Mouse (Mus musculus): Measurements from ENCODE around the gene Macrod2.

The Macrod2 gene

DNA sequence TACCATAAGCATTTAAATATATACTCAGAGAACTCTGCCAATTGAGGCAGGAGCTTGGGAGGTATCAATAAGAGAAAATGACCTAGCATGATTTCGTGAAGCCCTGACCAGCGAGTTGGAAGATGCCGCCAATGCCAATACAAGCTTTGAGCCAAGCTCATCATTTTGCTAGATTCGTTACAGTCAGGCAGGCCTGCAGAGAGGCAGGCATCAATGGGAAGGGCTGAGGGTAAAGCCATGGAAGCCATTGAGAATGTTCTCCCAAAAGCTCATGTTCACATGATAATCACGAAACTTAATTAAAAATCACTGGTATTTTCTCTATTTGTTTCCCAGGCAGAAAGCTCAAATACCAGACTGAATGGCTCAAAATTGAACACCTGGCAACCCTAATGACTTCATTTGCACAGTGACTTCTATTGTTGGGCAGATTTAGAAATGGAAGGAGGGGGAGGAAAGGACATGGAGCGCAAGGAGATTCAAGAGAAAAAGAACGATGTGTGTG is 928.9 kb downstream of the Macrod2 start:
- no peak for DNase-seq

DNA sequence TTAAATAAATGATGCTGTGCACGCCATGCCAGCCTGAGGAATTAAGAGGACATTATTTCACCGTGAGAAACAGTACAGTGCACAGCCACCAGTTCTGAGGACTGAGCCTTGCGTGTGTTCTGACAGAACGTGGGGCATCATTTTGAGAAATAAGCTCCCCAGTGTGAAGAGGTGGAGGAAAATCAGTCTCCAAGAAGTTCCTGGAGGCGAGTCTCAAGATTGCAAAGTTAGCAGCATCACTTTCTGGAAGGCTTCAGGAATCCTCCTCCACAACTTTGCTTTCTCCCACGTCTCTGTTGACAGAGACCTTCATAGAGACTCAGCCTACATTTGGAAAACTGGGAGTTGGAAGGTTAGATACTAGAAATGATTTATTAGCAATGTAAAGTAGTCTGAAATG is 932.2 kb downstream of the Macrod2 start:
- no peak for DNase-seq

DNA sequence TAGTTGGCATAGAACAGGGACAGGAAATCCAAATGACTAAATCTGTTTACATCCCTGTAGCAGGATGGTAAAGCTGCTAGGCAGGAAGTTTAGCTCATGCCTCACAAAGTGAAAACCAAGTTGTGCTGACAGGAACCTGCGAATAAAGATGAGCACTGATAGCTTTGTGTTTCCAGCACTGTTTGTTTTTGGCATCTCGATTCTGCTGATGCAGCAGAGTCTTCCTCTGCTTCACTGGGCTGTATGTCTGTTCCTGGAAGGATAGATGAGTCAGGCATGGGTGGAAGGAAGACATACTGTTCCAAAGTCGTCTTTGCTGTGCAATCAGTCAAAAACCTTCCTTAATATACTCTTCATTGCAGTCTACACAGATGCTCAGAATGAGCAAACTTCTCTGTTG is 942.6 kb downstream of the Macrod2 start:
- DNase-seq, result no peak

DNA sequence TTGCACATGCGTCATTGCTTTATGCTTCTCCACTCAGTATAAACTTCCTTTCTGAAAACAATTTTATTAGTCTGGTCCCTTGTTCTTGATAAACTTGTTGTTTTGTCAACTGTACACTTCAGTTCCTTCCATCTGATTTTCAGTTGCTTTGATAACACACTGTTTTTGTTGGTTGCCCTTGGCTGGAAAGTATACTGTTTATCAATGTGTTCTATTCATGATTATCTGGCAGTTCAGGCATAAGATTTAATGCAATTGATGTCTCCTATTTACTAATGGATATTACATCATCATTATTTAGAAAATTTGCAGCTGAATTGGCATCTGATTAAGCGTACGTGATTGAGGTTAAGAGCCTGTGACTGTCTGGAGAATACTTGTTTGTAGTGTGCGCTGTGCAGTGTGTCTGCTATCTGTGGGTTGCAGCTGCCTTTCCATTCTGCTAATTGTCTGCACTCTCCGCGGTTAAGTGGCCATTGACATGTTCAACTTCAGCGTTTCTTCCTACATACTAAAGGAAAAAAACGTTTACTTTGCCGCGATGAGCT is 949.0 kb downstream of the Macrod2 start:
- DNase-seq, result no peak

GRCm38 (mm10) chr2:141352623-141353022 is 957.5 kb downstream of the Macrod2 start:
- no peak for DNase-seq

DNA sequence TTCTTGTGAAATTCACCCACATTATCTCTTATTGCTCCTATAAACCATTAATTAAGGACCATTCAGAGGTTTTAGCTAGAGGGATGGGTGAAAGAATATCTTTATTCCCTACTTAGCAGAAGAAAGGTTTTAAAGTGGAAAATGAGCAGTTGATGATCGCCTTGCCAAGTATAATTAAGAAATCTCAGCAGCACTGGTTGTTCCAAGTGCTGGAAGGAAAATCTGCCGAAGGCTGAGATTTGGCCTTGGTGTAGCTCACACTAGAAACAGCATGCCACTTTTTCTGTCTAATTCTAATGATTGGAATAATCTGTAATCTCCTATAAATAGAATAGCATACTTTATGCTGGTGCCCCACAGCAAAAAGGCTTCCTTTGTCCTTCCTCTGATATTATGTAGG is 993.5 kb downstream of the Macrod2 start:
- no peak for DNase-seq

GRCm38 (mm10) chr2:141391229-141391628 is 996.1 kb downstream of the Macrod2 start:
- DNase-seq, result no peak

GRCm38 (mm10) chr2:141394806-141395205 is 999.7 kb downstream of the Macrod2 start:
- DNase-seq, result no peak

DNA sequence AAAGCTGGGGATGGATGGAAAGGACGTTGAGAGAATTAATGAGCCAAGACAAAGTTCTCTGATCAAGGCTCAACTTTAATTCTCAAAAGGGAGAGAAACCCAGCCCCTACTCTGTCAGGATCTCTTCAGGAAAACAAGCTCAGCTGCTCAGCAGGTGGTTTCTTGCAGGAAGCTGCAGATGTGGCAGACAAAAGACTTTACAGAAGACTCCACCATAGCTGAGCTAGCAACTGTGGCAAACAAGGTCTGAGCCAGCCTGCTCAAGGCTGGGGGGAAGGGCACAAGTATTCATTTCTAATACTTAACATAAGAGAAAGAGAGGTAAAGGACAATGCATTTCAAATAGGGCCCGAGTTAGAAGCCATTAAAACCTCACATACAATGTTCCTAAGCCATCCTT is 1013.7 kb downstream of the Macrod2 start:
- DNase-seq, result no peak

GRCm38 (mm10) chr2:141416436-141416835 is 1021.3 kb downstream of the Macrod2 start:
- DNase-seq, result no peak

DNA sequence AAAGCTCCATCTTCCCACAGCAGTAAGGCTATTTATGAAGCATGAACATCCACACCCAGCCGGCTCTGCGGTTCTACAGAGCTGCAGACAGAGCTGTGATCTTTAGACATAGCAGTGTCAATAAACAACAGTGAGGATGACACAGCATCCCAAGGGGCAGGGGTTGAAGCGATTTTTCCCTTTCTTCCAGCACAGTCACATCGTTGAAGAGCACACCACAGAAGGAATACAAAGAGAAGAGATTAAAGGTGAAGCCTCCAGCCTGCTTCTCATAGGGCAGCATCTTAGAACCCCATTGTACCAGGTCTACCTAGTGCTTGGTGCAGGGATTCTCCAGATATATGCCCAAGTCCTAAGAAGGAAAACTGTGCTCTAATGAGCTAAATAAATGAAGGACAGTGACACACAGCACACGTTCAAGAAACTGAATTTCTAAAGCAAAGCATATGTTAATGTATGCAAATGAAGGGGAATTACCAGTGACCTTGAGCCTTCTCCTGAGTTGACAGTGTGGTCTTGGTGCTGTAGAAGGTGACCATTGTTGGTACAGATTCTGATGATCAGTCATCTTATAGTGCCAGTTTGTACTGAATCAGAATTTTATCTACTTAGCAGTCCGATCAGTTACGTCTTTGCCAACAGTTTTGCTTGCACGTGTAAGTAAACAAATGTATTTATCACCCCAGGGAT is 1021.9 kb downstream of the Macrod2 start:
- DNase-seq, result no peak

GRCm38 (mm10) chr2:141419806-141420205 is 1024.7 kb downstream of the Macrod2 start:
- DNase-seq, result no peak

GRCm38 (mm10) chr2:141434084-141434483 is 1039.0 kb downstream of the Macrod2 start:
- DNase-seq, result no peak

GRCm38 (mm10) chr2:141434731-141435570 is 1039.8 kb downstream of the Macrod2 start:
- DNase-seq, result peak; percentile 42 to 73

- no peak for DNase-seq
These were observed 1046.8 kb downstream of the Macrod2 start for GRCm38 (mm10) chr2:141441896-141442295.

DNA sequence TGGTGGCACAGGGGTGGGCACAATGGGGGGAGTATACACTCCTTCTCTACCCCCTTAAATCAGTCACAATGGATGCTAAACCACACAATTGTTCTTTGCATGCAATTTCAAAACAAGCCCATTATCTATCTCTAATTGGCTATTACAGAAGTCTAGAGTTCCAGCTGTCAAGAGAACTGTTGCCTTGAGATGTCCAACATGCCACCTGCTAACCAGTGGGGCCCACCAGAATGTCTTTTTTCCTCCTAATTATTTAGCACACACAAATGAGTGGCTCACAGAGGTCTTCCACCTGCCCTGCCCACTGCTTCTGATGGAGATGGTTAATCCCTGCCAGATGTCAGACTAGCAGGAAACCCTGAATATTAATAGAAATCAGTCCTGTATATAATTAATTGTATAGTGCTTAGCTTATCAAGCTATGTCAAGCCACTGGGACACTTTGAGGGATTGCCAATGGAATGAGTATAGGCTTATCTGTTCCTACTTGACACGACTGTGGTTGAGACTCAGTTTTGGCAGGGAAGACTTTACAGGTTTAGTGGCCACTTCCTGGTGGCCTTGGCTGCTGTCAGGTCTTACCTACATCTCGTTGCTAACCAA is 1054.1 kb downstream of the Macrod2 start:
- DNase-seq, result no peak

- DNase-seq, result no peak
These were observed 1068.8 kb downstream of the Macrod2 start for GRCm38 (mm10) chr2:141463946-141464345.

- DNase-seq, result no peak
These were observed 1077.7 kb downstream of the Macrod2 start for GRCm38 (mm10) chr2:141472791-141473190.

DNA sequence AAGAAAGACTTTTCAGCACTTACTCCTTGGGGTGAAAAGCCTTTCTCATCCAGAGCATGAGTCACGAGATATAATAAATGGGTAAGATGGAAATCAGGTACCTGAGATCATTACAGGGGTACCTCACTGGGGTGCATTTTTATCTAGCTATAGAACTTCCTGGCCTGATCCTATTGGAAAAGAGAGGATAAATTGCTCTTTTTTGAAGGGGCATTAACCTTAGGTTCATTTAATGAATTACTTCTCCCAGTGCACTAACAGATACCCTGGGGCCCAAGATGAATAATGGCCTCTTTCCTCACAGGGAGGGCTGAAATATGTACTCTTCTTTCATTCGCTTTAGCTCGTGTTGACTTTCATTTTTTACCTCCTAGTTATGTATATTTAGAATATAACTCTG is 1082.5 kb downstream of the Macrod2 start:
- DNase-seq, result no peak

DNA sequence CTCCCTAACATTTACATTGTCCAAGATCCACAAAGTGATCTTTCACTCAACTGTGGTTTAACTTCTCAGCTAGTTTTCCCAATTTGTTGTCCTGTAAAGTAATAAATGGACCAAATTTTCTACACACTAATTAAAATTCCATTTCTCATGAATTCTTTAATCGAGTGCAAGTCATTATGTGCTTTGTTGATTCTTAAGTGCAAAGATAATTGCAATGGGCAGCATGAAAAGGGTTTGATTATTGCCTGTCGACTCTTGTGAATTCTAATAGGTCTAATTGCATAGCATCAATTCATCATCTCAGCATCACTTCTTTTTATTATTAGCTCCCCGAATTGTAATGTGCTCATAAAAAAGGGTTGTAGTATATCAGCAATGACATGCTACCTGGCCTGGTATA is 1095.4 kb downstream of the Macrod2 start:
- DNase-seq, result no peak

GRCm38 (mm10) chr2:141505451-141505850 is 1110.3 kb downstream of the Macrod2 start:
- DNase-seq, result no peak

DNA sequence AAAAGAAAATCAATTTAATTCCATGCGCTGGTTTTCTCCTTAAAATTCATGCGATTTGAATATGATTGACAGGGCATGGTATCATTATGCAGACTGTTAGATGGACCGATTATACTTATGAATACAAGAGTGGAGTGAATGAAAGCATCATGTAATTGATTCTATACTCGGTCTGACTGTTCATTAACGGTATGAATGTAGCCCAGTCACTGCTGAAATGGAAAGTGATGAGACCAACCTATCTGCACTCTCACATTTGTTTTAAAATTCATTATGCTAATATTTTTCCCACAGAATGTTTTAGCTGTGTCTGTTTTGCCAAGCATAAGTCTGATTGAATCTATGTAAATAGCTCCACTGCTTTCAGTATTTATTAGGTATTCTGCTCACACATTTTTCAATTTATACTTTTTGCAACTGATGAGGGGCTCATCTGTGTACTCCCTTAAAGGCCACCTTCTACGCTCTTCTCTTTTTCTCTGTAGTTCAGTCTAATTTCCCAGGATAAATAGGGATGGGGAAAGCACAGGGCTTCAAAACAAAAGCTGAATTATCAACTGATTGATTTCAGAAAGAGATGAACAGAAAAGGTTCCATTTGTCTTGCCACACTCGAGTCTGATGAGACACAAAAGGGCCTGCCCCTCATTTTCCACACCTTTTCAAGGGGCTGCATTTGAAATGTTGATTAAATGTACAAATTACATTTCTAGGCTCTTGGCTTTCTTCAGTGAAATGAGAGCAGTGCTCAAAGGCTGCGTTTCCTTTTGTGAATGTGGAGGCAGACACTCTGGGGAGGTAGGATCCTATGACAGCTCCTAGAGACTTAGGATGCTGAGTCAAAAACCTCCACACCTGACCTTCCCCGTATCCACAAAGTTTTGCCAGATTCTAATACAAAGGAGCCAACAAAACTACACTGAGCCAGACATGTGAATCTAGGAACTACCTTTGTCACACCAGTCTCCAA is 1113.1 kb downstream of the Macrod2 start:
- DNase-seq, result no peak
